Mouse (Mus musculus): ENCODE results near the gene Frmd4a. TPM values are rescaled to one million over a fixed set of nuclear protein-coding genes. Genes with fewer than 3 reads are reported as not detected.

Gene Frmd4a
- polyA plus RNA-seq, 1 experiment from 2014 or later, result 35.9 TPM

- no peaks in the 10 kb centered on the region for H3K27me3 ChIP-seq
- WGBS, result 61% methylated on average over 7 of the region's 7 CpGs
- no peak overlapping the region for H3K4me3 ChIP-seq (replicated peaks)
- H3K9ac ChIP-seq, result no peak overlapping the region
- no peak overlapping the region for H3K27ac ChIP-seq
- no peak overlapping the region for H3K4me2 ChIP-seq
- no peaks in the 10 kb centered on the region for H3K36me3 ChIP-seq
- H3K4me1 ChIP-seq, result no peaks in the 10 kb centered on the region
- H3K9me3 ChIP-seq (replicated peaks), result no peaks in the 10 kb centered on the region
- ATAC-seq (replicated peaks; ENCODE audit: low FRiP score), result no peak
Observed at GRCm38 (mm10) chr2:4071831-4072230, 54.3 kb downstream of the Frmd4a start.

DNA sequence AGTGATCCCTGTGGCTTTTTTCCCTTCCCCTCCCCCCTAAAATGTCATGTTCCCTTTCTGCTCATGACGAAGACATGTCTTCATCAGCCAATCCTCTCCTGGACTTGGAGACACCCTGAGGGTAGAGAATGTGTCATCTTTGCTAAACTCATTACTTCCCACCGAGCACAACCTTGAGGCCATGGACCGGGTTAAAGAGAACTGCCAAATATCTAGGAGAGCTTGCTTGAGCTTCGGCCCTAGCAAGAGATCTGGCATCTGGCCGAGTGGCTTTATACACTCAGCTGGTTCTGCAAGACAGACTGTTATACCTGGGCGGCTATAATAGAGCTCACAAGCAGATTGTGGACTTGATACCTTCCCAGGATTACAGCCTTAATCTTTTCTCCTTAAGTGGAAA, 66.4 kb downstream of the Frmd4a start:
- WGBS, result 74% methylated on average over 6 of the region's 6 CpGs
- H3K9ac ChIP-seq, result no peak overlapping the region
- ATAC-seq (replicated peaks; ENCODE audit: low FRiP score), result no peak

DNA sequence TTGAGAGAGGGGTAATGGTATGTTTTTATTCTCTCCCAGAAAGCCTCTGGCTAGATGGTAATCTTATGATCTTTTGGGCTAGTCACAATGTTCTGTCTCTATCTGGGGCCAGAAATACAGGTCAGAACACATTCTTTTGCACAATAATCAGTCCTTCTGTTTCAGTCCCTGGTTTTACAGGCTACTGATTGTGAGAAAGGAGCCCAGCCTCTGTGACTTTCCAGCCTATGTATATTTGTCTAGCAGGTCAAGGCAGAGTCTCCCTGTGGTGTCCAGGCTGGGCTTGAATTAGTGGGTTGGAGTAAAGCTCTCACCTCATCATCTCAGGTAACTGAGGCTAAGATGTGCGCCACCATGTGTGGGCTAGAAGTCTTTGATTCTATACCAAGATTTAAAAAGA, 80.1 kb downstream of the Frmd4a start:
- Histone ChIP-seq H3K27ac (no peak overlapping the region), H3K9ac (no peak overlapping the region), H3K4me3 (replicated peaks) (no peak overlapping the region), H3K9me3 (replicated peaks) (no peaks in the 10 kb centered on the region), H3K4me1 (no peaks in the 10 kb centered on the region), H3K36me3 (no peaks in the 10 kb centered on the region), H3K4me2 (no peak overlapping the region), H3K27me3 (no peaks in the 10 kb centered on the region)
- ATAC-seq (replicated peaks; ENCODE audit: low FRiP score), result no peak
- WGBS, result 84% methylated on average over 1 of the region's 1 CpGs

More for the DNA sequence above, 66.4 kb downstream of the Frmd4a start:
- no peaks in the 10 kb centered on the region for H3K27me3 ChIP-seq
- no peaks in the 10 kb centered on the region for H3K9me3 ChIP-seq (replicated peaks)
- no peaks in the 10 kb centered on the region for H3K4me1 ChIP-seq
- no peak overlapping the region for H3K4me2 ChIP-seq
- H3K36me3 ChIP-seq, result no peaks in the 10 kb centered on the region
- H3K4me3 ChIP-seq (replicated peaks), result no peak overlapping the region
- no peak overlapping the region for H3K27ac ChIP-seq

GRCm38 (mm10) chr2:4098948-4099776, 81.6 kb downstream of the Frmd4a start:
- Histone ChIP-seq H3K9ac (no peak overlapping the region), H3K4me3 (replicated peaks) (no peak overlapping the region), H3K4me1 (no peaks in the 10 kb centered on the region), H3K4me2 (no peak overlapping the region), H3K27ac (no peak overlapping the region), H3K36me3 (no peaks in the 10 kb centered on the region), H3K27me3 (no peaks in the 10 kb centered on the region), H3K9me3 (replicated peaks) (no peaks in the 10 kb centered on the region)
- 82% methylated on average over 8 of the region's 8 CpGs for WGBS
- ATAC-seq (replicated peaks; ENCODE audit: low FRiP score), result no peak

DNA sequence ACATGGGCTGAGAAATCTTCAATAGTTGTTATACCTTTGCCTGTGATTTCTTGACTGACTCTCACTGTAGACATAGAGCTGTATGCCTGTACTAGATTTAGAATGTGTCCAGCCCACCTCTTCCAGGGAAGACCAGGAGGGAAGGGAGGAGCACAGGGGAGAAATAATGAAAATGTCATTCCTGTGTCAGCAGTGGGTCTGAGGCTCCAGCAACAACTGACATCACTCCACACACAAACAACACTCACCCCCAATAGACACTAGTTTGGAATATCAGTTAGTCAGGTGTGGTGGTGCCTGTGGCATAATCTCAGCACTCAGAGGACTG, 82.2 kb downstream of the Frmd4a start:
- H3K36me3 ChIP-seq, result no peaks in the 10 kb centered on the region

GRCm38 (mm10) chr2:4101370-4101769, 83.9 kb downstream of the Frmd4a start:
- Histone ChIP-seq H3K27me3 (no peaks in the 10 kb centered on the region), H3K9me3 (replicated peaks) (no peaks in the 10 kb centered on the region), H3K36me3 (no peaks in the 10 kb centered on the region), H3K4me2 (no peak overlapping the region), H3K27ac (no peak overlapping the region), H3K4me1 (no peaks in the 10 kb centered on the region), H3K4me3 (replicated peaks) (no peak overlapping the region), H3K9ac (no peak overlapping the region)
- 66% methylated on average over 2 of the region's 2 CpGs for WGBS
- ATAC-seq (replicated peaks; ENCODE audit: low FRiP score), result no peak

More for the DNA sequence above, 82.2 kb downstream of the Frmd4a start:
- Histone ChIP-seq H3K27ac (no peak overlapping the region), H3K4me2 (no peak overlapping the region), H3K9me3 (replicated peaks) (no peaks in the 10 kb centered on the region), H3K27me3 (no peaks in the 10 kb centered on the region), H3K4me3 (replicated peaks) (no peak overlapping the region), H3K4me1 (no peaks in the 10 kb centered on the region), H3K9ac (no peak overlapping the region)
- no peak for ATAC-seq (replicated peaks; ENCODE audit: low FRiP score)

GRCm38 (mm10) chr2:4113303-4113920, 95.9 kb downstream of the Frmd4a start:
- no peaks in the 10 kb centered on the region for H3K9me3 ChIP-seq (replicated peaks)
- H3K9ac ChIP-seq, result no peak overlapping the region
- no peak for ATAC-seq (replicated peaks; ENCODE audit: low FRiP score)
- no peak overlapping the region for H3K27ac ChIP-seq
- 74% methylated on average over 7 of the region's 7 CpGs for WGBS
- no peak overlapping the region for H3K4me2 ChIP-seq
- H3K4me1 ChIP-seq, result no peaks in the 10 kb centered on the region
- H3K36me3 ChIP-seq, result no peaks in the 10 kb centered on the region
- no peak overlapping the region for H3K4me3 ChIP-seq (replicated peaks)
- no peaks in the 10 kb centered on the region for H3K27me3 ChIP-seq

- Histone ChIP-seq H3K4me3 (replicated peaks) (no peak overlapping the region), H3K4me2 (no peak overlapping the region), H3K9ac (no peak overlapping the region), H3K9me3 (replicated peaks) (no peaks in the 10 kb centered on the region; the same call in 1 of the 2 replicates), H3K36me3 (no peaks in the 10 kb centered on the region), H3K27ac (no peak overlapping the region), H3K4me1 (no peaks in the 10 kb centered on the region), H3K27me3 (no peaks in the 10 kb centered on the region)
- 29% methylated on average over 9 of the region's 9 CpGs for WGBS
- ATAC-seq (replicated peaks; ENCODE audit: low FRiP score), result no peak
Observed at GRCm38 (mm10) chr2:4119678-4120458, 102.4 kb downstream of the Frmd4a start.

GRCm38 (mm10) chr2:4131216-4131615, 113.7 kb downstream of the Frmd4a start:
- Histone ChIP-seq H3K4me2 (no peak overlapping the region), H3K9ac (no peak overlapping the region), H3K9me3 (replicated peaks) (no peaks in the 10 kb centered on the region), H3K27me3 (no peaks in the 10 kb centered on the region), H3K4me3 (replicated peaks) (no peak overlapping the region), H3K36me3 (no peaks in the 10 kb centered on the region), H3K27ac (no peak overlapping the region), H3K4me1 (no peaks in the 10 kb centered on the region)
- no peak for ATAC-seq (replicated peaks; ENCODE audit: low FRiP score)
- 92% methylated on average over 4 of the region's 4 CpGs for WGBS

GRCm38 (mm10) chr2:4137493-4137892, 120.0 kb downstream of the Frmd4a start:
- H3K27me3 ChIP-seq, result no peaks in the 10 kb centered on the region
- H3K4me2 ChIP-seq, result no peak overlapping the region
- no peak overlapping the region for H3K27ac ChIP-seq
- ATAC-seq (replicated peaks; ENCODE audit: low FRiP score), result no peak
- no peaks in the 10 kb centered on the region for H3K9me3 ChIP-seq (replicated peaks)
- H3K4me1 ChIP-seq, result no peaks in the 10 kb centered on the region
- no peak overlapping the region for H3K4me3 ChIP-seq (replicated peaks)
- WGBS, result 90% methylated on average over 3 of the region's 3 CpGs
- H3K9ac ChIP-seq, result no peak overlapping the region
- no peaks in the 10 kb centered on the region for H3K36me3 ChIP-seq

- 49% methylated on average over 4 of the region's 4 CpGs for WGBS
- no peak overlapping the region for H3K4me2 ChIP-seq
- ATAC-seq (replicated peaks; ENCODE audit: low FRiP score), result no peak
- no peak overlapping the region for H3K4me3 ChIP-seq (replicated peaks)
- no peaks in the 10 kb centered on the region for H3K9me3 ChIP-seq (replicated peaks)
- H3K36me3 ChIP-seq, result no peaks in the 10 kb centered on the region
- H3K9ac ChIP-seq, result no peak overlapping the region
- no peak overlapping the region for H3K27ac ChIP-seq
- no peaks in the 10 kb centered on the region for H3K4me1 ChIP-seq
- H3K27me3 ChIP-seq, result no peaks in the 10 kb centered on the region
Observed at GRCm38 (mm10) chr2:4142221-4142950, 124.9 kb downstream of the Frmd4a start.

GRCm38 (mm10) chr2:4144424-4144823, 126.9 kb downstream of the Frmd4a start:
- no peak overlapping the region for H3K4me3 ChIP-seq (replicated peaks)
- WGBS, result 86% methylated on average over 4 of the region's 4 CpGs
- no peaks in the 10 kb centered on the region for H3K36me3 ChIP-seq
- H3K4me2 ChIP-seq, result no peak overlapping the region
- ATAC-seq (replicated peaks; ENCODE audit: low FRiP score), result no peak
- H3K9ac ChIP-seq, result no peak overlapping the region
- no peak overlapping the region for H3K27ac ChIP-seq
- H3K27me3 ChIP-seq, result no peaks in the 10 kb centered on the region
- H3K9me3 ChIP-seq (replicated peaks), result no peaks in the 10 kb centered on the region
- no peaks in the 10 kb centered on the region for H3K4me1 ChIP-seq
